Mouse (Mus musculus) liver, embryonic 14.5 days (tissue): ENCODE results near the gene Plekha7. TPM values are rescaled to one million over a fixed set of nuclear protein-coding genes. Genes with fewer than 3 reads are reported as not detected.
A peak's percentile ranks its signal among the peaks of the same experiment; 100 is the strongest.

Source experiments
- ATAC-seq: fragments of 200-750 bp; cut with Nextera tagmentation; 2 replicates; pipeline ENCODE4 v1.8.0; 2017; ENCODE audit warnings: moderate number of reproducible peaks, mild to moderate bottlenecking, moderate library complexity; ENCODE audit not compliant: insufficient read depth
- DNase-seq, 3 experiments: peaks; one replicate each; pipeline ENCODE4 v3.0.0-alpha.2; 2012 to 2013; ENCODE audit warnings: low read depth in 3 of 3, low spot score in 3 of 3
- H3K27ac ChIP-seq: fragments of 300-500 bp; sonication (generic); 2 replicates; pipeline ENCODE4 v1.5.1; 2014; ENCODE audit warnings: moderate library complexity, mild to moderate bottlenecking, control low read depth, inconsistent platforms
- H3K27me3 ChIP-seq: fragments of 300-500 bp; sonication (generic); 2 replicates; pipeline ENCODE4 v1.6.1; 2014; ENCODE audit warnings: mild to moderate bottlenecking, low read length, moderate library complexity; ENCODE audit not compliant: control insufficient read depth, insufficient read depth
- H3K36me3 ChIP-seq: fragments of 300-500 bp; sonication (generic); replicated peaks from 2 replicates; pipeline ENCODE4 v1.6.1; 2014; ENCODE audit warnings: low read depth; ENCODE audit not compliant: control insufficient read depth, insufficient read depth
- H3K4me1 ChIP-seq, 2 experiments: fragments of 200-500 bp in 1 of 2; fragments of 300-500 bp in 1 of 2; sonication (generic) in 1 of 2; replicated peaks; 2 replicates each; pipeline ENCODE4 v1.6.1; 2012 to 2014; ENCODE audit warnings: antibody characterized with exemption in 1 of 2, inconsistent platforms in 1 of 2, low read length in 1 of 2; ENCODE audit not compliant: control insufficient read depth in 2 of 2, insufficient read depth in 2 of 2
- H3K4me2 ChIP-seq: fragments of 300-500 bp; sonication (generic); 2 replicates; pipeline ENCODE4 v1.6.1; 2014; ENCODE audit warnings: low read depth, mild to moderate bottlenecking, control low read depth, moderate library complexity
- H3K4me3 ChIP-seq, 2 experiments: fragments of 200-500 bp in 1 of 2; fragments of 300-500 bp in 1 of 2; sonication (generic) in 1 of 2; 2 replicates each; pipeline ENCODE4 v1.5.1; 2012 to 2014; ENCODE audit warnings: low read depth in 2 of 2, low read length in 2 of 2, mild to moderate bottlenecking in 2 of 2, control low read depth in 1 of 2, inconsistent platforms in 1 of 2, moderate library complexity in 1 of 2; ENCODE audit not compliant: insufficient read depth in 1 of 2
- H3K9ac ChIP-seq: fragments of 300-500 bp; sonication (generic); replicated peaks from 2 replicates; pipeline ENCODE4 v1.6.1; 2014; ENCODE audit warnings: mild to moderate bottlenecking, control low read depth, moderate library complexity
- H3K9me3 ChIP-seq: fragments of 300-500 bp; sonication (generic); 2 replicates; pipeline ENCODE4 v1.6.1; 2016; ENCODE audit warnings: low read length, mixed read lengths; ENCODE audit not compliant: control insufficient read depth
- CTCF ChIP-seq: IDR thresholded peaks from 2 replicates; pipeline ENCODE4 v1.5.1; 2016; ENCODE audit warnings: antibody characterized with exemption, low read depth, control low read depth
- EP300 ChIP-seq: IDR thresholded peaks from 2 replicates; pipeline ENCODE4 v1.6.1; 2016; ENCODE audit warnings: antibody characterized with exemption, low read depth
- WGBS: fragments of 180-500 bp; shearing (Covaris S2); extraction: QIAGEN DNeasy Blood & Tissue Kit; methylation state at CpG from one replicate; pipeline ENCODE4 v1.1.7; 2014; ENCODE audit not compliant: insufficient replicate concordance; 5-methylcytosine and 5-hydroxymethylcytosine counted together
- polyA plus RNA-seq, 2 experiments: library from polyadenylated mRNA; depleted of rRNA in 1 of 2; stranded (reverse) in 1 of 2; unstranded in 1 of 2; fragments of >200 nt; fragmentation: Nextera tagmentation in 1 of 2; extraction: Ambion mirVana in 1 of 2; gene quantifications; 2 replicates each; pipeline versions ENCODE4 v1.2.1 to v1.2.3; 2012 to 2014

The Plekha7 gene
- polyA plus RNA-seq, 2 experiments, result 1.5 to 2.1 TPM

DNA sequence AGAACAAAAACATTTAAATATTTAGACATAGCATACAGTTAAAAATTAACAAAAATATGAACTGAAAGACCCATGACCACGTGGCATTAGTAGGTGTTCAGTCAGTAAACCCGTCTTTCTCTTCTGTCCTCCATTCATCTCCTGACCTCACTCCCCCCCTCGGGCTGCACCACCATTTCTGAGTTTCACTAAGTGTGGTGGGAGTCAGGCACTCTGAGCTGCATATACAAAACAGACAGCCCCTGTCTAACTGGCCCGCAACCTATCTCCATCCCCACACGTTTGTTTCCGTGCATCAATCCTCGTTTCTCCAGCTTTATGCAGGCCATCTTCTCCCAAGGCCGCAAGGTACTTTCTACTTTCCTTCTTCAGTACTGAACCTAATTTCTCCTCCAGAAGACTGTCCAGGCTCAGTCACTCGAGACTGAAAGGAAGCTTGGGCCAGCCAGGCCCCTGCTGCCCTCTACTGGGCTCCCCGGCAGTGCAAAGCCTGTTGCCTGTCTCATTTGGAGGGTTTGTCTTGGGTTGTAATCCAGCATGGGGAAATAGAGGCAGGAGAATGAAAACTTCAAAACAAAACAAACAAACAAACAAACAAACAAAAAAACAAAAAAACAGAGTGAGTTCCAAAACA is 15.3 kb upstream of the Plekha7 start:
- no peaks in the 10 kb centered on the region for H3K36me3 ChIP-seq
- TF ChIP-seq CTCF (peak; percentile 84), EP300 (no peak)
- H3K4me1 ChIP-seq, result no peaks in the 10 kb centered on the region
- H3K9ac ChIP-seq, result no peak overlapping the region
- H3K27ac ChIP-seq, result no peak overlapping the region
- WGBS, result 29% methylated on average over 10 of the region's 10 CpGs
- H3K4me3 ChIP-seq, result no peak overlapping the region
- H3K4me2 ChIP-seq, result no peak overlapping the region; the same call in 1 of the 2 replicates
- 0 out of 2 replicates have a peak, but pooled peaks have one; percentile 41 for ATAC-seq
- peak in 1 of 3 experiments; percentile 34 for DNase-seq
- H3K27me3 ChIP-seq, result no peaks in the 10 kb centered on the region
- H3K9me3 ChIP-seq, result no peaks in the 10 kb centered on the region

DNA sequence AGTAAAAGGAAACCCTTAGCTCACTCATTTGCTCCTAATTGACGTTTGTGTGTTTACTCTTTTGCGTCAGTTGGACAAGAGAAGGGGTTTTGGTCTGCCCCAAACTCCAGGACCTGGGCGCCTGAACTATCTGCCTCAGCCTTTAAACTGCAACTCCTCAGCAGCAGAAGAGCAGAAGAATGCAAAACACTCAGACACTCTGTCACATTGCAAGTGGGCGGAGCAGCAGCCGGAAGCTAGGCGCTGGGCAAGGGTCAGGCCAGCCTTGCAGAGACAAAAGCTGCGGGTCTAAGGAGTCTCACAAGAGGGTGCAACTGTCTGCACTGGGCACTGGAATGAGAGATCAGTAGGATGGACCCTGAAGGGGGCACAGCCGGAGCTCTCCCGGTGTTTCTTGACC is 1.3 kb upstream of the Plekha7 start:
- no peaks in the 10 kb centered on the region for H3K9me3 ChIP-seq
- H3K9ac ChIP-seq, result no peak overlapping the region
- H3K27me3 ChIP-seq, result peaks cover 28% of the 10 kb centered on the region
- TF ChIP-seq CTCF (no peak), EP300 (no peak)
- peaks cover 4 to 5% of the 10 kb centered on the region in 2 experiments; a peak in 1 of 4 replicates for H3K4me1 ChIP-seq
- DNase-seq, result no peak
- H3K4me3 ChIP-seq, result no peak overlapping the region
- no peak for ATAC-seq
- no peak overlapping the region for H3K27ac ChIP-seq
- WGBS, result 19% methylated on average over 9 of the region's 9 CpGs
- no peaks in the 10 kb centered on the region for H3K36me3 ChIP-seq
- peak overlapping the region; percentile 45 for H3K4me2 ChIP-seq

DNA sequence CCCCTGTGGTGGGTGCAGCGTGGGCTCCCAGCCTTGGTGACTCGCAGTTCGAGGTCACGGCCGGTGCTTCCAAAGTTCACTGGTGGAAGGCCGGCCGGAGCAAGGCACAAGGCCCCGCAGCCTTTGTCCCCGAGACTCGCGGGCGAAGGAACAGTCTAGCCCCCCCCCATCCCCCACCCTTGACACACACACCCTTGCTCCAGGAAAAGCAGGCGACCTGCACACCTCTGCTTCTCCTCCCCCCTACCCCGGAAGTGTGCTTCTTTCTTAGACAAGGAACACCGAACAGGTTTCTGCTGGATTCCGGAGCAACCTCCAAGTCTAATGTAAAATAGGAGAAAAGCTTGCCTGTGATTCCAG is 436 bp upstream of the Plekha7 start:
- H3K4me2 ChIP-seq, result peak overlapping the region; percentile 91
- no peak overlapping the region for H3K27ac ChIP-seq
- H3K4me1 ChIP-seq, result peaks cover 4 to 5% of the 10 kb centered on the region in 2 experiments; a peak in 1 of 4 replicates
- TF ChIP-seq CTCF (no peak), EP300 (no peak)
- peaks cover 28% of the 10 kb centered on the region for H3K27me3 ChIP-seq
- no peak overlapping the region; the same call in 1 of the 2 replicates for H3K9ac ChIP-seq
- H3K36me3 ChIP-seq, result no peaks in the 10 kb centered on the region
- DNase-seq, result no peak
- H3K4me3 ChIP-seq, result peak overlapping the region; percentile 66 to 67
- 5% methylated on average over 16 of the region's 16 CpGs for WGBS
- no peaks in the 10 kb centered on the region for H3K9me3 ChIP-seq
- ATAC-seq, result peak; percentile 21

DNA sequence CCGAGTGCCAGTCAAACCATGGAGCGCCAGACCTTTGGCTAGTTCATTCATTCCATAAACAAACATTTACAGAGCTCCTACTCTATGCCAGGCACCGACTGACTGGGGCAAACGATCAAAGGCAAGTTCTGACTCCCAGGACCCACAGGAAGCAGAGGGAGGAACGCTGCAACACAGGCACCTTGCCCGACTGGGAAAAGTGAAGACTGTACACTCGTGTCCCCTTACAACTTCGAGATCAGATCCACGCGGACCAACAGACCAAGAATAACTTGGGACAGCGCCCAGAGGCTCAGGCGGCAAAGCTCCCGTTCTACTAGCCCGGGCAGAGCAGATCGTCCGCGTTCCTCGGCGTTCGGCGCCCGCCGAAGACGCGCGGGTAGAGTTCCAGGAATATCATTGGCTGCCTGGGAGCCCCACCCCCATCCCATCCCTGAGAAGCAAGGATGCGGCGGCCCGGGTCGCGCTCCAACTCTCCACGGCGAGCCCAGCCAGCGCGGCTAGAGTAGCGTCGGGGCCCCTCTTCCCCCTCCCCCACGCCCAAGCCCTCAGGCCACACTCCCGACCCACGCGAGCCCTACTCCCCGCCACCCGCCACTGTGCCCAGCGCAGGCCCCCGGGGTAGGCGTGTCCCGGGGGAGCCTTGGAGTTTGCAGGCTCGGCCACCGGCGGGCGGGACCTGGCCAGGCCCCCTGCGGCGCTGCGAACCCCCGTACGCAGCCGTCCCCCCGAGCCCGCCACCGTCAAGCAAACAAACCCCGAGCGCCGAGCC is 891 bp downstream of the Plekha7 start:
- no peak for TF ChIP-seq CTCF
- TF ChIP-seq EP300, result no peak
- DNase-seq, result peak in 2 of 3 experiments; percentile 51

DNA sequence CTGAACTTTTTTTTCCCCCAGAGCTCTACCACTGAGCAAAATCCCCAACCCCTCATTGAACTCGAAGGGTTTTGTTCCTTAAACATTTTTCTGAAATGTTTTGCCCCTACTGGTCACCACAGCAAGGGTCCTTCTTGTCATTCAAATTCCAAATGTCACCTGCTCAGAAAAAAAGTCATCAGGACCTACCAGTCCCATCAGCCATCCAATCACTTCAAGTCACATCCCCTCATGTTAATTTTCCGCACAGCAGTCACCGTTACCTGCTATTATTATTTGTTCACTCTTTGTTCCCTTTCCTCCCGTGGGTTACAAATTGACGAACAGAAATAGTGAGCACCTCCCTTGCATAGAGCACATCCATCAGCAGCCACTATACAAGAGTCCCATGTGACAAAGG is 1.6 kb downstream of the Plekha7 start:
- H3K4me2 ChIP-seq, result peak overlapping the region; percentile 91
- no peaks in the 10 kb centered on the region for H3K9me3 ChIP-seq
- no peak for TF ChIP-seq EP300
- TF ChIP-seq CTCF, result no peak
- no peak overlapping the region for H3K4me3 ChIP-seq
- DNase-seq (no peak), ATAC-seq (no peak)
- H3K9ac ChIP-seq, result no peak overlapping the region
- WGBS, result 16% methylated on average over 5 of the region's 5 CpGs
- no peak overlapping the region for H3K27ac ChIP-seq
- H3K36me3 ChIP-seq, result no peaks in the 10 kb centered on the region
- H3K4me1 ChIP-seq, result peaks cover 4 to 5% of the 10 kb centered on the region in 2 experiments; a peak in 1 of 4 replicates
- peaks cover 28% of the 10 kb centered on the region for H3K27me3 ChIP-seq

More for the DNA sequence above, 891 bp downstream of the Plekha7 start:
- no peaks in the 10 kb centered on the region for H3K9me3 ChIP-seq
- WGBS, result under 1% methylated on average over 62 of the region's 63 CpGs
- peak overlapping the region; percentile 91 for H3K4me2 ChIP-seq
- H3K4me3 ChIP-seq, result peak overlapping the region; percentile 66 to 67
- no peaks in the 10 kb centered on the region for H3K36me3 ChIP-seq
- H3K27me3 ChIP-seq, result peaks cover 28% of the 10 kb centered on the region
- H3K4me1 ChIP-seq, result peaks cover 4 to 5% of the 10 kb centered on the region in 2 experiments; a peak in 1 of 4 replicates
- peak; percentile 67 for ATAC-seq
- H3K9ac ChIP-seq, result no peak overlapping the region; the same call in 1 of the 2 replicates
- no peak overlapping the region for H3K27ac ChIP-seq
